Mouse (Mus musculus) liver, embryonic 11.5 days (tissue): Measurements from ENCODE around the gene Fyn. TPM values are rescaled to one million over a fixed set of nuclear protein-coding genes. Genes with fewer than 3 reads are reported as not detected.

ENCODE experiments used
- ATAC-seq: fragments of 200-750 bp; cut with Nextera tagmentation; replicated peaks from 2 replicates; pipeline ENCODE4 v1.8.0; 2017; ENCODE audit warnings: moderate number of reproducible peaks, mild to moderate bottlenecking, moderate TSS enrichment, moderate library complexity; ENCODE audit not compliant: low FRiP score
- DNase-seq: peaks from one replicate; pipeline ENCODE4 v3.0.0-alpha.2; 2017; ENCODE audit warnings: low spot score
- H3K27ac ChIP-seq: fragments of 300-500 bp; sonication (generic); 2 replicates; pipeline ENCODE4 v1.5.1; 2014; ENCODE audit warnings: mild to moderate bottlenecking, low read depth, low read length, control low read depth
- H3K27me3 ChIP-seq: fragments of 300-500 bp; sonication (generic); replicated peaks from 2 replicates; pipeline ENCODE4 v1.6.1; 2014; ENCODE audit warnings: low read length, mixed read lengths; ENCODE audit not compliant: control insufficient read depth, insufficient read depth
- H3K36me3 ChIP-seq: fragments of 300-500 bp; sonication (generic); 2 replicates; pipeline ENCODE4 v1.6.1; 2014; ENCODE audit warnings: mild to moderate bottlenecking, low read length, moderate library complexity, mixed read lengths; ENCODE audit not compliant: control insufficient read depth, insufficient read depth
- H3K4me1 ChIP-seq: fragments of 300-500 bp; sonication (generic); replicated peaks from 2 replicates; pipeline ENCODE4 v1.6.1; 2014; ENCODE audit warnings: low read length, mixed read lengths; ENCODE audit not compliant: control insufficient read depth, insufficient read depth
- H3K4me2 ChIP-seq: fragments of 300-500 bp; sonication (generic); 2 replicates; pipeline ENCODE4 v1.6.1; 2014; ENCODE audit warnings: mild to moderate bottlenecking, control low read depth, moderate library complexity
- H3K4me3 ChIP-seq: fragments of 300-500 bp; sonication (generic); 2 replicates; pipeline ENCODE4 v1.5.1; 2014; ENCODE audit warnings: low read depth, low read length, control low read depth
- H3K9ac ChIP-seq: fragments of 300-500 bp; sonication (generic); 2 replicates; pipeline ENCODE4 v1.6.1; 2014; ENCODE audit warnings: low read depth, low read length, control low read depth
- H3K9me3 ChIP-seq: fragments of 300-500 bp; sonication (generic); 2 replicates; pipeline ENCODE4 v1.6.1; 2016; ENCODE audit warnings: low read length, inconsistent platforms, mixed read lengths; ENCODE audit not compliant: control insufficient read depth
- WGBS: fragments of 180-500 bp; shearing (Covaris S2); extraction: QIAGEN DNeasy Blood & Tissue Kit; methylation state at CpG from one replicate; pipeline ENCODE4 v1.1.7; 2014; 5-methylcytosine and 5-hydroxymethylcytosine counted together
- polyA plus RNA-seq: library from polyadenylated mRNA; unstranded; fragments of >200 nt; fragmentation: Nextera tagmentation; extraction: Ambion mirVana; gene quantifications from 2 replicates; pipeline ENCODE4 v1.2.1, GENCODE M21; 2014

Fyn gene
- polyA plus RNA-seq, 1 experiment from 2014 or later, result 19.3 TPM

DNA sequence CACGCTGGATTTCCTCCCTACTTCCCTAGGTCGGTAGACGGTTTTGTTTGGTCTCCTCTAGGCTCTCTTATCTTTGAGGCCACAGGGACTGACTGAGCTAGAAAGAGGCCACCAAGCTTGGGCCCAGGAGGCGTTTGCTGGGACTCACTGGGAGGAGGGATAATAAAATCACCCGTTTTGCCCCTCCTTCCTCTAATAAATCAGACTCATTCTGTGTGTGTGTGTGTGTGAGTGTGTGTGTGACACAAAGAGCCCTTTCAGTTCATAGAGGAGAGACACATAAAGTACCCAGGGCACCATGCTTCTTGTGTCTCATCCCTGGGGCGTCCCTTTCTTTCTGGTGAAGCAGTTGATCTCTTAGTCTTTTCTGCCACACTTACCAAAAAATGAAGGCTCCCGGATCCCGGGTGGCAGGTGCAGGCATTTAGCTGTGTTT is 2.1 kb downstream of the Fyn start:
- 3% methylated on average over 8 of the region's 8 CpGs for WGBS
- Histone ChIP-seq H3K4me2 (peak overlapping the region; percentile 96), H3K36me3 (no peaks in the 10 kb centered on the region; the same call in 1 of the 2 replicates), H3K9me3 (no peaks in the 10 kb centered on the region), H3K9ac (peak overlapping the region; percentile 82), H3K4me3 (peak overlapping the region; percentile 92), H3K4me1 (peaks cover 28% of the 10 kb centered on the region), H3K27ac (peak overlapping the region; percentile 87), H3K27me3 (no peaks in the 10 kb centered on the region)
- DNase-seq (no peak), ATAC-seq (peak; percentile 70)

DNA sequence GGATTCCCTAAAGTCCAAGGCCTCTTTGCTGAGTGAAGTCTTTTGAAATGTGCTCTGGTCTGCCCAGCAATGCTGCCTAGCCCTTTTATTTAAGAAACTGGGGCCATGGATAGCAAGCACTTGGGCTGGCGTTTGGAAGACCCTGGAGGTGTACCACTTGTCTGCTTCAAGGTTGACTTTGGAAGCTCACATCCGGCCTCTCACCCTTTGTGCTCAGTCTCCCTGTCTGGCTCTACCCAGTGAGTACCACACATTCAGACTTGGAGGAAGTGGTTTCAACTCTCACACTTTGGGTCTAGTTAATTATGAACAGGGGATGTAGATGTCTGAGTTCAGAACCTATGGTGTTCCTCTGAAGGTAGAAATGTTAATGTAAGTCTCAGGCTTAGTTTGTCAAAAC is 2.8 kb downstream of the Fyn start:
- Histone ChIP-seq H3K36me3 (no peaks in the 10 kb centered on the region; the same call in 1 of the 2 replicates), H3K27me3 (no peaks in the 10 kb centered on the region), H3K4me1 (peaks cover 33% of the 10 kb centered on the region), H3K27ac (peak overlapping the region; percentile 87), H3K4me3 (peak overlapping the region; percentile 92), H3K9ac (peak overlapping the region; percentile 82; the same call in 1 of the 2 replicates), H3K9me3 (no peaks in the 10 kb centered on the region), H3K4me2 (peak overlapping the region; percentile 96)
- ATAC-seq (no peak), DNase-seq (no peak)
- WGBS, result 44% methylated on average over 2 of the region's 2 CpGs

DNA sequence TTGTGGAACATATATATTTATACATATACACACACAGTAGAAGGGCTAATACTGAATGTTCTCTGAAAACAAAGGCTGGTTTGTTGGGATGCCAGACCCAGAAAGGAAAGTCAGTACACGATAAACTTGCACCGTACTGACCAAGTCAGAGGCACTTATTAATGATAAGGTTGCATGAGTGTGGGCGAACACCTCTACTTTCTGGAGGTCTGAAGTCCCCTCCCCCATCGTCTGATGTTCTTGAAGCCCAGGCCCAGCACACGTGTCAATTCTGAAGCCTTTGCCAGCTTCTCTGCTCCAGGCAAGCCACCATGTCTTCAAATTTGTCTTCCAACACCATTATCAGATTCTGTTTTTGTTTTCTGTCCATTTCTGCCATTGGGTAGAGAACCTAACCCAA is 3.3 kb downstream of the Fyn start:
- Histone ChIP-seq H3K9me3 (no peaks in the 10 kb centered on the region), H3K4me2 (peak overlapping the region; percentile 96), H3K36me3 (no peaks in the 10 kb centered on the region; the same call in 1 of the 2 replicates), H3K4me3 (peak overlapping the region; percentile 92; the same call in 1 of the 2 replicates), H3K9ac (no peak overlapping the region), H3K4me1 (peaks cover 33% of the 10 kb centered on the region), H3K27me3 (no peaks in the 10 kb centered on the region), H3K27ac (no peak overlapping the region)
- WGBS, result 54% methylated on average over 5 of the region's 5 CpGs
- no peak for ATAC-seq
- no peak for DNase-seq

DNA sequence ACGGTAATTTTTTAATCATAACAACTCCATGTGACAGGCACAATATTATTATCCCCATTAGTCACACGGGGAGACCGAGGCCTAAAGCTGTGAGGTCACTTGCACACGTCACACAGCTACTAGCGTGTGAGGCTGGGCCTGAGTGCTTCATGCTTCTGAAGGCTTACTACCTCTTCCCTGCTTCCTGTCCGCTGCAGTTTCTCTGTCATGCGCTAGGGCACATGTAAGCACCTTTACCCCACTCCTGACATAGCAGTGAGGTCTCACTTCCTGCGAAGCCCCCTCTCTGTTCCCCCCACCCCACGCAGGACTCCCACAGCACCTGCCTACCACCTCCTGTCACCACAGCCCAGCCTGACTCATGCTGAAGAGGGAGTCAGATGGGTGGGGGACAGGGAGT is 8.0 kb downstream of the Fyn start:
- no peak for ATAC-seq
- Histone ChIP-seq H3K4me1 (peaks cover 32% of the 10 kb centered on the region), H3K36me3 (no peaks in the 10 kb centered on the region; the same call in 1 of the 2 replicates)

DNA sequence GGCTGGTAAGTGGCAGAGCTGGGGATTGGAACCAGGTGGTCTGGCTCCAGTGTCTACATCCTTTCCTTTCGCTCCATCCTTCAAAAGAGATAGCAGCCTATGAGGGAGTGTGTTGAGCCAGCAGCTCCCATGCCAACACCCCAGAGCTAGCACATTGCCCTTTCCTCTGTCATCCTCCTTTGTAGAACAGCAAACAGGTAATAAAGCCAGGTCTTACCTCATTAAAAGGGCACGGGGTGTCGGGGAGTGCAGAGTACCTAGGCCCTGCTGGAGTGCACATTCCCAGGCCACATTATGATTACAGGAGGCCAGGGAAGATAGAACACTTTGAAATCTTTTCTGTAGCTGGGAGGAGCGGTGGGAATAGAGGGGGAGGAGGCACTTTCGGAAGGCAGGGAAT is 8.6 kb downstream of the Fyn start:
- ATAC-seq (no peak), DNase-seq (no peak)
- peaks cover 26% of the 10 kb centered on the region for H3K4me1 ChIP-seq
- no peak overlapping the region for H3K4me3 ChIP-seq
- 81% methylated on average over 5 of the region's 5 CpGs for WGBS
- no peak overlapping the region for H3K27ac ChIP-seq
- no peaks in the 10 kb centered on the region for H3K27me3 ChIP-seq
- no peaks in the 10 kb centered on the region for H3K9me3 ChIP-seq
- H3K9ac ChIP-seq, result no peak overlapping the region
- H3K4me2 ChIP-seq, result no peak overlapping the region
- H3K36me3 ChIP-seq, result no peaks in the 10 kb centered on the region

More for the DNA sequence above, 8.0 kb downstream of the Fyn start:
- no peaks in the 10 kb centered on the region for H3K27me3 ChIP-seq
- no peak overlapping the region for H3K9ac ChIP-seq
- no peak overlapping the region for H3K4me3 ChIP-seq
- no peaks in the 10 kb centered on the region for H3K9me3 ChIP-seq
- H3K27ac ChIP-seq, result no peak overlapping the region
- no peak for DNase-seq
- WGBS, result 79% methylated on average over 9 of the region's 9 CpGs
- H3K4me2 ChIP-seq, result no peak overlapping the region

DNA sequence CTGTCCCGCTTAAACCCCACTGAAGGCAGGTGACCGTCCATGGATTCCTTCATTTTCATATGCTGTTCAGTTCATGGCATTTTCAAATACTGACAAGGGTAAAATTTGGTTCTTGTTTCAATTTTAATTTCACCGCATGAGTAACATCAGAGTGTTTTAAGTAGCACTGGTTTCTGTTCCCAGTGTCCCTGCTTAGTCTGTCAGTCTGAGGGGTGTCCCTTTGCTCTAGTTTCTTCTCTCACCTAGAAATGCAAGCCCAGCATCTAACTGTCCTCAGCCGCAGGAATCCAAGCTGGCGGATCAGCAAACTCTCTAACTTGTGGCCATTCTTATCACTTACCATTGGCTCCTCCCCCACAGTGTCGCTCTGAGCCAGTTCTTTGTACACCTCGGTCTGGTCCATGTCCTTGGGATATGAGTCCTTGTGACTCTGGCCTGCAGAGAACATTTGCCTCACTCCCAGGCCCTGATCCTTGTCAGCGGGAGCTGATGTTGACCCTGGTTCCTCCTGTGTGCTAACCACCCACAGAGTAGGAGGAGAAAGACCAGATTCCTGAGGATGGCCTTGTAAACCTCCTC is 9.5 kb downstream of the Fyn start:
- Histone ChIP-seq H3K27ac (no peak overlapping the region), H3K4me2 (no peak overlapping the region), H3K9me3 (no peaks in the 10 kb centered on the region), H3K9ac (no peak overlapping the region), H3K4me1 (peaks cover 30% of the 10 kb centered on the region), H3K4me3 (no peak overlapping the region), H3K27me3 (no peaks in the 10 kb centered on the region), H3K36me3 (no peaks in the 10 kb centered on the region)
- 58% methylated on average over 8 of the region's 8 CpGs for WGBS
- no peak for DNase-seq
- no peak for ATAC-seq

DNA sequence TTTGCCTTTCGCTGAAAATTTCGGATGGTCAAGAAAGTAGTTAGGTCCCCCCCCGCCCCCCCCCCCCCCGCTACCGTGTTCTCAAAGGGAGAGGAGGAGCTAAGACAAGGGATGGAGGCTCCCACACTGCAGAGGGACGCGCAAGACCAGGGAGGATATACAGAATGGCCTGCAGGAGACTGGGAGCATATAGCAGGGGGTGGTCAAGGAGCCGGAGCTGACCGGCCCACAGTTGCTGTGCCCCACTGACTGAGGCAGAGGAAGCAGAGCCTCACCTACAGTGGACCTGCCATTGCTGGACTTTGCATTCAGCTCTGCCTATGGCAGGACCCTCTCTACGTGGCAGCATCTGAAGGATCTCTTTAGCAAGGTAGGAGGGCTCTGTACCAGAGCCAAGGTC is 10.6 kb downstream of the Fyn start:
- ATAC-seq (no peak), DNase-seq (no peak)
- no peaks in the 10 kb centered on the region for H3K27me3 ChIP-seq
- no peaks in the 10 kb centered on the region for H3K36me3 ChIP-seq
- no peak overlapping the region for H3K27ac ChIP-seq
- no peak overlapping the region for H3K4me2 ChIP-seq
- H3K4me1 ChIP-seq, result peaks cover 28% of the 10 kb centered on the region
- 72% methylated on average over 10 of the region's 10 CpGs for WGBS
- no peak overlapping the region for H3K9ac ChIP-seq
- no peak overlapping the region for H3K4me3 ChIP-seq
- no peaks in the 10 kb centered on the region for H3K9me3 ChIP-seq

DNA sequence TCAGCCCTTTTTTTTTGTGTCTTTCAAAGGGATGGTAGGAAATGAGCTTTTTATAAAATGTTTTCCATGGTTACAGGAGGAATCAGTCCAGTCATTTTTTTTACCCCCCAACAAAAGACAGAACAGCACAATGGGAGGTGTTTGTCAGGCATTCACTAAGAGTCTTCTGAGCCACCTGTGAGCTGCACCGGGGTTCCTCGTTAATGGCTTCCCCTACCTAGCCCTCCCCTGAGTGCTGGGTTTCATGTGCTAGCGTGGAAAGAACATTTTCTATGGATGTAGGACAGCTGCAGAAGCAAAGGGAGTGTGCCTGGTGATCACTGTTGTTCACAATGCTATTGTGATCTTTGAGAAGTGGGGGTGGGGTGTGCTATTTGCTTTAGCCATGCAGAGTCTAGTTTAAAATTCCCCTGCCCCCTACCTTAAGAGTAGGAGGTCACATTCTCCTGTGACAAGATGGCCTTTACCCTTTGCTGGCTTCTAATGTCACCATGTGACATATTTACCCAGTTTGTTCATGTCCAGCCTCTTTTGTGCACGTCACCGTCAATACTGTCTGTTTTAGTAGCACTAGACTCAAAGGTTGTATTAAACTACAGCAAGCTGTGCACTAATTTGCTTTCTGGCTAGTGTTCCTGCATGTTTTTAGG is 11.2 kb downstream of the Fyn start:
- Histone ChIP-seq H3K9ac (no peak overlapping the region), H3K36me3 (no peaks in the 10 kb centered on the region), H3K4me3 (no peak overlapping the region), H3K27ac (no peak overlapping the region), H3K9me3 (no peaks in the 10 kb centered on the region), H3K27me3 (no peaks in the 10 kb centered on the region), H3K4me2 (no peak overlapping the region), H3K4me1 (peaks cover 30% of the 10 kb centered on the region)
- WGBS, result 71% methylated on average over 5 of the region's 5 CpGs
- ATAC-seq, result peak; percentile 38
- no peak for DNase-seq

DNA sequence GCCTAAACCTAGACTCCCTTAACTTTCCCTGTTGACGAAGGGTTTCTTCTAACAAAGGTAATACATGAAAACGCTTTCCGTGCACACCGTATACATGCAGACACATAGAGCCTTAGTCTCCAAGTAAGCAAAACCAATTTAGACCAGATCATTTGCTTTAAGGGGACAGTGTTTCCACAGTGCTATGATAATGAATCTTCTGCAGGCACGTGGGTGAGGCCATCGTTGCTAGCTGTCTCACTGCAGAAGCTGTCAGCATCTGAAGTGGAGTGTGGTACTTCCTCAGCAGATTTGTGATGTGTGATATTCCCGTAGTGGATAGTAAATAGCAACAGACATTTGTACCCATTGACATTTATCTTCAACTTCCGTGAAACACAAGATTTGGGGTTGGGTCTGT is 16.6 kb downstream of the Fyn start:
- H3K9me3 ChIP-seq, result no peaks in the 10 kb centered on the region
- H3K9ac ChIP-seq, result no peak overlapping the region
- H3K4me1 ChIP-seq, result peaks cover 38% of the 10 kb centered on the region
- DNase-seq, result no peak
- ATAC-seq, result no peak
- H3K27ac ChIP-seq, result no peak overlapping the region
- 65% methylated on average over 8 of the region's 8 CpGs for WGBS
- no peaks in the 10 kb centered on the region for H3K36me3 ChIP-seq
- no peak overlapping the region for H3K4me2 ChIP-seq
- H3K4me3 ChIP-seq, result no peak overlapping the region
- no peaks in the 10 kb centered on the region for H3K27me3 ChIP-seq
